Mouse (Mus musculus) MEL (cell line): ENCODE data around the gene Arl5b. TPM values are rescaled to one million over a fixed set of nuclear protein-coding genes. Genes with fewer than 3 reads are reported as not detected.

Source experiments
- DNase-seq: peaks from one replicate; pipeline ENCODE4 v3.0.0; 2011; ENCODE audit warnings: low read depth, low spot score
- H3K27ac ChIP-seq: 2 replicates; pipeline ENCODE4 v1.5.1; 2012; ENCODE audit warnings: low read depth, mild to moderate bottlenecking, control low read depth, low read length, moderate library complexity; ENCODE audit not compliant: control insufficient read depth
- H3K27me3 ChIP-seq, 2 experiments: fragments of 150-350 bp in 1 of 2; sonication (generic) in 1 of 2; 2 replicates each; pipeline ENCODE4 v1.6.1; 2012; ENCODE audit warnings: low read length in 2 of 2, mild to moderate bottlenecking in 2 of 2, improper control_type of control experiment in 1 of 2, moderate library complexity in 1 of 2; ENCODE audit not compliant: insufficient read depth in 2 of 2, control insufficient read depth in 1 of 2
- H3K36me3 ChIP-seq, 2 experiments: 2 replicates each; pipeline ENCODE4 v1.6.1; 2012 to 2014; ENCODE audit warnings: low read length in 2 of 2, improper control_type of control experiment in 1 of 2, inconsistent platforms in 1 of 2, mild to moderate bottlenecking in 1 of 2; ENCODE audit not compliant: insufficient read depth in 2 of 2, control insufficient read depth in 1 of 2
- H3K4me1 ChIP-seq, 2 experiments: fragments of 150-350 bp in 1 of 2; sonication (generic) in 1 of 2; 2 replicates each; pipeline ENCODE4 v1.6.1; 2012; ENCODE audit warnings: low read length in 2 of 2, improper control_type of control experiment in 1 of 2, mild to moderate bottlenecking in 1 of 2; ENCODE audit not compliant: insufficient read depth in 2 of 2, control insufficient read depth in 1 of 2
- H3K4me3 ChIP-seq, 2 experiments: fragments of 150-350 bp in 1 of 2; sonication (generic) in 1 of 2; 2 replicates each; pipeline ENCODE4 v1.5.1; 2012; ENCODE audit warnings: low read depth in 2 of 2, low read length in 2 of 2, mild to moderate bottlenecking in 2 of 2, moderate library complexity in 2 of 2, control low read depth in 1 of 2, improper control_type of control experiment in 1 of 2; ENCODE audit not compliant: control insufficient read depth in 1 of 2, insufficient read depth in 1 of 2
- H3K79me2 ChIP-seq: 2 replicates; pipeline ENCODE4 v1.6.1; 2012; ENCODE audit warnings: mild to moderate bottlenecking, low read length, moderate library complexity; ENCODE audit not compliant: control insufficient read depth, poor library complexity, insufficient read depth
- H3K9ac ChIP-seq: 2 replicates; pipeline ENCODE4 v1.6.1; 2012; ENCODE audit warnings: low read depth, mild to moderate bottlenecking, control low read depth, low read length, moderate library complexity; ENCODE audit not compliant: control insufficient read depth, poor library complexity, severe bottlenecking
- H3K9me3 ChIP-seq: fragments of 150-350 bp; sonication (generic); replicated peaks from 2 replicates; pipeline ENCODE4 v1.6.1; 2012; ENCODE audit warnings: mild to moderate bottlenecking, low read length, improper control_type of control experiment, moderate library complexity; ENCODE audit not compliant: insufficient read depth
- CHD2 ChIP-seq: IDR thresholded peaks from 2 replicates; pipeline ENCODE4 v1.6.1; 2011; ENCODE audit warnings: low read length, improper control_type of control experiment
- ELF1 ChIP-seq: IDR thresholded peaks from 2 replicates; pipeline ENCODE4 v1.6.1; 2014; ENCODE audit warnings: low read depth, mild to moderate bottlenecking, inconsistent platforms, low read length, improper control_type of control experiment, moderate library complexity
- EP300 ChIP-seq, 2 experiments: IDR thresholded peaks; 2 replicates each; pipeline ENCODE4 v1.6.1; 2011; ENCODE audit warnings: improper control_type of control experiment in 2 of 2, low read length in 2 of 2, low read depth in 1 of 2, mild to moderate bottlenecking in 1 of 2
- GABPA ChIP-seq: IDR thresholded peaks from 2 replicates; pipeline ENCODE4 v1.6.1; 2012; ENCODE audit warnings: low read depth, mild to moderate bottlenecking, inconsistent platforms, low read length, improper control_type of control experiment, moderate library complexity
- GATA1 ChIP-seq: IDR thresholded peaks from 2 replicates; pipeline ENCODE4 v1.6.1; 2011; ENCODE audit warnings: low read depth, low read length, improper control_type of control experiment
- KAT2A ChIP-seq: conservative IDR thresholded peaks from 2 replicates; pipeline ENCODE4 v1.6.1; 2012; ENCODE audit warnings: low read depth, low read length, improper control_type of control experiment, inconsistent platforms
- MEF2A ChIP-seq: IDR thresholded peaks from 2 replicates; pipeline ENCODE4 v1.6.1; 2014; ENCODE audit warnings: low read depth, mild to moderate bottlenecking, inconsistent platforms, low read length, improper control_type of control experiment; ENCODE audit not compliant: poor library complexity, insufficient replicate concordance, severe bottlenecking; ENCODE audit errors: extremely low read depth
- MXI1 ChIP-seq: IDR thresholded peaks from 2 replicates; pipeline ENCODE4 v1.6.1; 2011; ENCODE audit warnings: mild to moderate bottlenecking, low read depth, low read length, improper control_type of control experiment
- MYC ChIP-seq: IDR thresholded peaks from 2 replicates; pipeline ENCODE4 v1.6.1; 2011; ENCODE audit warnings: low read depth, mild to moderate bottlenecking, low read length, improper control_type of control experiment, moderate library complexity
- NELFE ChIP-seq: IDR thresholded peaks from 2 replicates; pipeline ENCODE4 v1.6.1; 2011; ENCODE audit warnings: low read depth, low read length, improper control_type of control experiment
- NRF1 ChIP-seq: IDR thresholded peaks from 2 replicates; pipeline ENCODE4 v1.6.1; 2014; ENCODE audit warnings: low read depth, mild to moderate bottlenecking, inconsistent platforms, low read length, improper control_type of control experiment, moderate library complexity; ENCODE audit not compliant: poor library complexity, insufficient read depth, severe bottlenecking
- POLR2A ChIP-seq, 2 experiments: IDR thresholded peaks; 2 replicates each; pipeline ENCODE4 v1.6.1; 2011 to 2012; ENCODE audit warnings: low read length in 2 of 2, mild to moderate bottlenecking in 2 of 2, control low read depth in 1 of 2, improper control_type of control experiment in 1 of 2, low read depth in 1 of 2, moderate library complexity in 1 of 2; ENCODE audit not compliant: control insufficient read depth in 1 of 2, insufficient read depth in 1 of 2, poor library complexity in 1 of 2
- SMC3 ChIP-seq: IDR thresholded peaks from 2 replicates; pipeline ENCODE4 v1.6.1; 2011; ENCODE audit warnings: low read depth, low read length, improper control_type of control experiment
- TAL1 ChIP-seq: IDR thresholded peaks from 2 replicates; pipeline ENCODE4 v1.6.1; 2012; ENCODE audit warnings: mild to moderate bottlenecking, inconsistent platforms, low read length, moderate library complexity, mixed read lengths
- USF1 ChIP-seq: IDR thresholded peaks from 2 replicates; pipeline ENCODE4 v1.6.1; 2014; ENCODE audit warnings: low read depth, mild to moderate bottlenecking, inconsistent platforms, low read length, improper control_type of control experiment, moderate library complexity
- ZC3H11A ChIP-seq: IDR thresholded peaks from 2 replicates; pipeline ENCODE4 v1.6.1; 2012; ENCODE audit warnings: low read depth, mild to moderate bottlenecking, inconsistent platforms, low read length, improper control_type of control experiment
- ZNF384 ChIP-seq: IDR thresholded peaks from 2 replicates; pipeline ENCODE4 v1.6.1; 2012; ENCODE audit warnings: low read depth, mild to moderate bottlenecking, inconsistent platforms, low read length, improper control_type of control experiment
- polyA plus RNA-seq, 2 experiments: library from polyadenylated mRNA; stranded (reverse) in 1 of 2; unstranded in 1 of 2; fragments of >175 nt in 1 of 2; fragments of >200 nt in 1 of 2; gene quantifications; 2 replicates each; pipeline versions ENCODE4 v1.2.1 to v1.2.4; 2012; ENCODE audit warnings: low replicate concordance in 2 of 2, low read depth in 1 of 2; ENCODE audit not compliant: insufficient read length in 2 of 2, insufficient read depth in 1 of 2, missing spikeins in 1 of 2
- total RNA-seq: library from RNA; depleted of rRNA; stranded (reverse); fragments of 300-350 nt; gene quantifications from 2 replicates; pipeline ENCODE4 v1.2.3, GENCODE M21; 2012

Gene Arl5b
- total and polyA plus RNA-seq, 3 experiments, result 10.6 to 10.7 TPM; not detected in 1

DNA sequence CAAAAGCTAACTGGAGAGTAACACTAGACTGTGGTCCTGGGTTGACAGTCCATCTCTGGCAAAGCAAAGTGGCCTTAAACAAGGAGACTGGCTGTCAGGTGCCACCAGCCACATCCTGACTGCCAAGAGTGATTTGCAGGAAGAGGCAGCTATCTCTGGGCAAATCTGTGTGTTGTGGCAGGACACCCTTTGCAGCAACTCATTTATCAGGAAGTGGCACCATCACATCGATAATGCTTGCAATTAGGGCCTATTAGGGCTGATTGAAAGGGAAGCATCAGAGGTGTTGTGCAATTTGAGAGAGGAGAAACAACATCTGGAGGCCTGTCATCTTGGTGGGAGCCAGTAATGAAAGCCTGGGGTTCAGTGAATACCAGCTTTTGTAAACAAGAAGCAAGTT, 55.2 kb downstream of the Arl5b start:
- Histone ChIP-seq H3K9ac (no peak overlapping the region), H3K4me3 (no peak overlapping the region), H3K9me3 (no peaks in the 10 kb centered on the region), H3K79me2 (no peaks in the 10 kb centered on the region), H3K36me3 (no peaks in the 10 kb centered on the region), H3K27ac (no peak overlapping the region), H3K27me3 (no peaks in the 10 kb centered on the region), H3K4me1 (no peaks in the 10 kb centered on the region)
- TF ChIP-seq POLR2A (IDR thresholded peaks at IDR 0.05; ENCODE audit: control insufficient read depth in 1 of 2, insufficient read depth in 1 of 2, low read depth in 1 of 2, low read length in 2 of 2, poor library complexity in 1 of 2) (no peak), USF1 (no peak), KAT2A (no peak), TAL1 (no peak), GABPA (no peak), MEF2A (no peak), MXI1 (no peak), EP300 (IDR thresholded peaks at IDR 0.05; ENCODE audit: low read depth in 1 of 2, low read length in 2 of 2) (no peak), ELF1 (no peak), NRF1 (no peak), CHD2 (no peak), SMC3 (no peak), GATA1 (no peak), ZC3H11A (no peak), ZNF384 (no peak)
- no peak for DNase-seq

GRCm38 (mm10) chr2:15111290-15111689, 62.1 kb downstream of the Arl5b start:
- TF ChIP-seq MYC (no peak), NELFE (no peak)
- no peak for DNase-seq
- Histone ChIP-seq H3K9me3 (no peaks in the 10 kb centered on the region), H3K4me3 (no peak overlapping the region), H3K9ac (no peak overlapping the region), H3K27me3 (no peaks in the 10 kb centered on the region), H3K36me3 (no peaks in the 10 kb centered on the region), H3K4me1 (no peaks in the 10 kb centered on the region), H3K79me2 (no peaks in the 10 kb centered on the region), H3K27ac (no peak overlapping the region)
